Mouse (Mus musculus) right cerebral cortex, postnatal 10 days (tissue): ENCODE measurements around the gene Tm2d3.

ENCODE experiments used
- DNase-seq, 2 experiments: peaks; one replicate each; pipeline ENCODE4 v3.0.0; 2021; ENCODE audit warnings: low spot score in 2 of 2

Gene Tm2d3

GRCm38 (mm10) chr7:65690869-65691268 lies at the start of gene Tm2d3:
Gene Tm2d3, plus strand, starts transcription at chr7:65691169.
- DNase-seq = no peak

DNA sequence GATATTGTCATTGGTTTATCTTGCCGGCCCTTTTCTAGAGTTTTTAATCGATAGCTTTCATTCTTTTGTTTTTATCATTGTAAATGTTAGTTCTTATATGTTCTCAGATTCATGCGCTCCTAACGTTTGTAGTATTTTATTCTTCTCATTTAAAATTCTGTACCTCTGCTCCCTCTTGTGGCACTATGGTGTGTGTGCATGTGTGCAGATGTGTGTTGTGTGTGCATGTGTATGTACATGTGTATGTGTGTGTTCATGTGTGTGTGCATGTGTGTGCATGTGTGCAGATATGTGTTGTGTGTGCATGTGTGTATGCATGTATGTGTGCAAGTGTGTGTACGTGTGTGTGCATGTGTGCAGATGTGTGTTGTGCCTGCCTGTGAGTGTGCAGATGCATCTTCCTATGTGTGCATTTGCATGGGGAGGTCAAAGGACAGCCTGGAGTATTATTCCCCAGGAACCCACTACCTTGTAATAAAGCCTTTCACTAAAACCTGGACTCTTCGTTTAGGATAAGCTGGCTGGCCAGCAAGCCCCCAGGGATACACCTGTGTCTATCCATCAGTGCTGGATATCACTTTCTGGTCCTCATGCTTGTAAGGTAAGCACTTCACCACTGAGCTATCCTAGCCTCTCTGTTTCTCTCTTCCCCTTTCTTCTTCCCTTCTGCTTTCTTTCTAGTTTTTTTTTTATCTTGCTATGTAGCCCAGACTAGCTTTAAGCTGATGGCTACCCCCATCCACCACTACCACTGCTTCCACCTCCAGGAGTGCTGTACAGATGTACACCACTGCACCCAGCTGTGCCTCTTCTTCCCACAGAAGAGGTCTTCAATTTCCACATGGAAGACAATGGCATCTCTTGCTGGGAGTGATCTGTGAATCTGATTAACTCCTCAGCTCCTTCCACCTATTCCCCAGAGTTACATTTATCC lies 48.3 kb upstream of the Tm2d3 start:
- DNase-seq = peak in 1 of 2 experiments; percentile 40

GRCm38 (mm10) chr7:65643861-65644421 lies 47.0 kb upstream of the Tm2d3 start:
- no peak for DNase-seq

- peak; percentile 97 for DNase-seq
Observed at GRCm38 (mm10) chr7:65644643-65645351, 46.2 kb upstream of the Tm2d3 start, which contains the start of gene Tarsl2. Gene Tarsl2, plus strand, starts transcription at chr7:65644898.

- DNase-seq = no peak
Observed at GRCm38 (mm10) chr7:65645996-65646395, 45.0 kb upstream of the Tm2d3 start.

- DNase-seq = no peak
Observed at GRCm38 (mm10) chr7:65650662-65651061, 40.3 kb upstream of the Tm2d3 start.

DNA sequence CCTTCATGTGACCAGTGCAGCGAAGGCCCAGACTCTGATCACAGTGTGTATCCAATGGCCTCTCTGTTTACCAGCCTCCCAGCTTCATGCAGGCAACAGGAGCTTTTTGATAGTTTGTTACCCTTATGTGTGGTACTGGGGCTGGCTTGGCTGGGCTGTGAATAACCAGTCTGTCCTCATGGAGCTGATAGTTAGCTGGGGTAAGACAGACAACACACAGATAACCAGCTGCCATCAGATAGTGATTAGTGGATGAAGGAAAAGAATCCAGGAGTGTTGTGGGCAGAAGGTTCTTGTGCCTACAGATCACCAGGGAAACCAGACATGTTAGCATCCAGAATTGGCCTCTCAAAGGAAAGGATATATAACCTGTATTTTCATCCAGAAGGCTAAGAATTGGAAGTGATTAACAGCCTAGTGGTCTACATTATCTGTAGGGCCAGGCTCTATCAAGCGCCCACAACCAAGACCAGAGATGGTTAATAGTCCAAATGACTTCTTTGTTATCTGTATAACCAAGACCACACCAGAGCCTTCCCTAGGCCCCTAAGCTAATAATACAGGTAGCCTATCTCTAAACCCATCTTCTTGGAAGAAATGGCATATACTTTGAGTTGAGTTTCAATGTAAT lies 33.4 kb upstream of the Tm2d3 start:
- DNase-seq = no peak

DNA sequence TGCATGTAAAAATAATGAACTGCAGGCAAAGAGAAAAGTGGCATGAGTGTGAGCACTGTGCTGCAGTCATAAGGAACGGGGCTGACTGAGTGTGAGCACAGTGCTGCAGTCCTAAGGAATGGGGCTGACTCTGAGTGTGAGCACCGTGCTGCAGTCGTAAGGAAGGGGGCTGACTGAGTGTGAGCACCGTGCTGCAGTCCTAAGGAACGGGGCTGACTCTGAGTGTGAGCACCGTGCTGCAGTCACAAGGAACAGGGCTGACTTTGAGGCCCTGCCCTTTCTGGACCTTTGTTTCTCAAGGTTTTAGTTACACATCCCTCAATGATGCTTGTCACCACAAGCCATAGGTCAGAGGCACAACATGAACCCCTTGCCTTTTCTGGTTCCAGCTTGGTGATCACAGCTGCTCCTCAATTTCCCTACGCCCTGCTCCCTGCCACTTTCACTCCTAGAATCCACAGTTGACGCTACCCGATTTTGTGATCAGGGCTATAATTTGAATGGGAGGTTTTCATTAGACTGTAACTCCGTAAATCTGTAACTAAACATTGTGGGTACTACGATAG lies 27.7 kb upstream of the Tm2d3 start:
- DNase-seq = no peak

DNA sequence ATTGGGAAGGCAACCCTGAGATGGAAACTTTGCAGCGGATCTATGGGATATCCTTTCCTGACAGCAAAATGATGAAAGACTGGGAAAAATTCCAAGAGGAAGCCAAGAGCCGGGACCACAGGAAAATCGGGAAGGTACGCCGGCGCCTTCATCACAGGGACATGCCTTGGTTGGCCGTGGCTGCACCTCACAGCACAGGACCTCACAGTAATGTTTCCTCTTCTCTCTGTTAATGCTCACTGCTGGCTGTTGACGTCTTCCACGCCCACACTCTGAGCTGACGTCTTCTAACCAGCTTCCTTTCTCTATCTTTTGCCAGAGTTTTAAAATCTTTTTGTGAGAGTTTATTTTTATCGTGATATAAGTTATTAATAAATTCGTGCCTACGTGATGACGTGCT lies 27.1 kb upstream of the Tm2d3 start:
- DNase-seq = no peak

DNA sequence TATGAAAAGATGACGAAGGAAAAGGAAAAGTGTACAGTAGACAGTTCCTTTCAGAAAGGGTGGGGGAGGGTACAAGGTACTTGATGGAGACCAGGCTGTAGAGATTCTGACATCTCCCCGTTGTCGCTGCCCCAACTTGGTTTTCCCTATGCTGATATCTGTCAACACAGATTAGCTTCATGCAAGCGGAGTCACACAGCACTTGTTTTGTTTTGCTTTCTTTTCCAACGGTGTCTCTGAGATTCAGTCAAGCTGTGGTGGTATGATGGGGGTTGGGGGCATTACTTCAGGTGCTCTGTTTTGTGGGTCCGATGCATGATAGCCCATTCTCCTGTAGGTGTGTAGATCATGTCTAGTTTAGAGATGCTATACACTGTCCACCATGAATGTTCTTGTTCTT lies 23.5 kb upstream of the Tm2d3 start:
- DNase-seq = no peak

DNA sequence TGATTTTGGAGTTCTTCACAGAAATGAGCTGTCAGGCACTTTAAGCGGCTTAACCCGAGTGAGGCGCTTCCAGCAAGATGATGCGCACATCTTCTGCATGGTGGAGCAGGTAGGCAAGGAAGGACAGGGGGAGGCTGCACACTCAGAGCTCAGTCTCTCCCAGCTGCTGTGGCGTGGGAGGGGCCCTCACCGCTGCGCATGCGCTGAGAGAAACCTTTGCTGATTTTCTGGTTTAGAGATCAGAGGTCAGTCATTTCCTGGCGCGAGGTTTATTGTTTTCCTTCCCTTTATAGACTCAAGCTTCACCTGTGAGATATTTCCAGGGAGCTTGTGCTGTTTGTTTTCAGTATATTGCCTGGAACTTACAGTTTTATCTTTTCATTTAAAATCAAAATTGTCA lies 12.9 kb upstream of the Tm2d3 start:
- DNase-seq = peak in 1 of 2 experiments; percentile 19

- DNase-seq = peak in 1 of 2 experiments; percentile 15
Observed at GRCm38 (mm10) chr7:65678900-65679595, 11.9 kb upstream of the Tm2d3 start.

DNA sequence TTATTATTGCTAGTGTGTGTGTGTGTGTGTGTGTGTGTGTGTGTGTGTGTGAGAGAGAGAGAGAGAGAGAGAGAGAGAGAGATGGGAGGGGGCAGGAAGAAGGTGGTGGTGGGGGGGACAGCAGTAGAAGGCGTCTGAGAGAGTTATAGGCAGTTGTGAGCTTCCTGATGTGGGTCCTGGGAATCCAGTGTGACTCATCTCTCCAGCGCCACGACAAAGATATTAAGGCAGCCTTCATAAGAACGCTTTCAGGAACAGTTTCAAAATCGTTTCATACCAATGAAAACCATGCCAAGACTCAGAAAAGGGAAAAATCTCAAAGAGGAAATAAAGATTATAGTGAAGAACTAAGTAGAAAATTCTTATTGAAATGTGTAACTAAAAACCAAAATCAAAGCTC lies 9.8 kb upstream of the Tm2d3 start:
- DNase-seq = no peak

DNA sequence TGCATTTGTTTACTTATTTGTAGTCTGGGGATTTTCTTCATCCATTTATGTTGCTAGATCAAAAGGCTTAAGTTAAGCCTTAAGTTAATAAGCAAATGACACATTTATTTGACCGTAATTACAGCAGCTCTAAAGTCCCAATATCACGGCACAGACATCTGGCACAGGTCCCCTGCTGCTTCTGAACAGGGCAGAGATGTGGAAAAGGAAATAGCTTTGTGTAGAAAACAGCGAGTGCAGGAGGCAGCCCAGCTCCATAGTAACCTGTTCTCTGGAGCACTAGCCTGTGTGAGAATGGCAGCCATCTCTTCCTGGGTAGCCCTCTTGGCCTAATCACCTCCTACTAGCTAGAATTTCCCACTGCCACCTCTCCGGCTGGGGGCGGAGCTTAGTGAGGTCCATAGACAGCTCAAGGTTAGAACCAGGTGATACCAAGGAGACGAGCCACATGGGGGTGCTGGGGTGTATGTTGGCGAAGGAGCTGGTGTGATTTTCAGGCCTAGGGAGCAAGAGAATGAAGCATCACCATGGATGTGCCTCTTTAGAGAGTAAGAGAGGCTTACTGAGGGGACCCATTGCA lies 6.6 kb upstream of the Tm2d3 start:
- DNase-seq = no peak

DNA sequence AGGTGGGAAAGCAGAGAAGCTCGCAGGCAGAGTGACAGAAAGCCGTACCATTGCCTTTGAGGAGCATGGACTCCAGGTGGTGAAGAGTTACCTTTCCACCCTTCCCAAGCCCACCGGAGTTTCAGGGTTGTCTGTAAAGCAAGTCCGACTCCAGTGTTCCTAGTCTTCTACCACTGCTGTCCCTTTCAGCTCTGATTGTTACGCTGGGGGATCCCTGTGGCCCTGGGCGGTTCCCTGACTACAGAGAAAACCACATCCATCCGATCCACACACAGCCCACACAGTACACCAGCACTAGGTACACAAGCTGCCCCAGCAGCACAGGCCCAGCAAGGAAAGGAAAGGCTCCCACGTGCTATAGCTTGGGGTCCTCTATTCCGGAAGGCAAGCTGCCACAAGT lies 4.3 kb upstream of the Tm2d3 start:
- no peak for DNase-seq

DNA sequence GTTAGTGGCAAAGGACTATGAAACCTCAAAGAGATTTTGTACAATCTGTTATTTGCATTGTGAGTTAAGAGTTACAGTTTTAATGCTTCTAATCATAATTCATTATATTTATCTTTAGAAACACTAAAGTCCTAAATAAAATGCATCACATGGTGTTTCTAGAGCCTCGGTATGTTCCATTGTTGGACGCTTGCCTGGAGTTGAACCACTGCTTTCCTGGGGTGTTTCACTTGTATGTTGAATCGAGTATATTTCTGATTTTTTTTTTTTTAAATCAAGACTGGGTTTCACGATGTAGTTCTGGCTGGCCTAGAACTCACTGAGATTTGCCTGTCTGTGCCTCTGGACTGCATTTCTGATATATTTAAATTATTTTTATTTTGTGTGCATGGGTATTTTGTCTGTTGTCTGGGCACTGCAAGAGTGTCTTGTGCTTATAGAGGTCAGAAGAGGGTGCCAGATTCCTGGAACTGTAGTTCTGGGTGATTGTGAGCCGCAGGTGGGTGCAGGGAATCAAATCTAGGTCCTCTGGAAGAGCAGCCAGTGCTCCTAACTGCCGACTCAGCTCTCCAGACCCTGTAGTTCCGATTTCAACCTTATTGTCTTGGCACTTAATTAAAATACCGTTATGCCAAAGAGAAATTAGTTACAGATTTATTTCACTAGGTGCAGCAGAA lies 1.1 kb downstream of the Tm2d3 start:
- DNase-seq = peak; percentile 53 to 66

DNA sequence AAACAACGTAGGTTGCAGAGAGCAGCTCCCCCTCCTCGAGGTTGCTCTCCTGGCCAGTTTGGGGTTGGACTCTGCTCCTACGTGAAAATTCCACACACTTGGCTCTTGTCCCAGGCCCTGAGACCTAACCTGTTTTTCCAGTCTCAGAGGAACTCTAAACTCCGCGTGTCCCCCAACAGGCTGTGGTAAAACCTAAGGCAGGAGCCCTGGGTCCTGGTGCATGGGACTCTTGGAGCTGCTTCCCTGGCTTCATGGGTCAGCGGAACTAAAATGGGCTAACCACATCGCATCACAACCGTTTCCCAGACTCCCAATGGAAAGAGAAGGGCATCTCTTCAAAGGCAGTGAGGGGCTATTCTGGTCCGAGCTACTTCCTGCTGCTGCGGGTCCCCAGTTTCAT lies 1.9 kb downstream of the Tm2d3 start:
- peak in 1 of 2 experiments; percentile 41 for DNase-seq

DNA sequence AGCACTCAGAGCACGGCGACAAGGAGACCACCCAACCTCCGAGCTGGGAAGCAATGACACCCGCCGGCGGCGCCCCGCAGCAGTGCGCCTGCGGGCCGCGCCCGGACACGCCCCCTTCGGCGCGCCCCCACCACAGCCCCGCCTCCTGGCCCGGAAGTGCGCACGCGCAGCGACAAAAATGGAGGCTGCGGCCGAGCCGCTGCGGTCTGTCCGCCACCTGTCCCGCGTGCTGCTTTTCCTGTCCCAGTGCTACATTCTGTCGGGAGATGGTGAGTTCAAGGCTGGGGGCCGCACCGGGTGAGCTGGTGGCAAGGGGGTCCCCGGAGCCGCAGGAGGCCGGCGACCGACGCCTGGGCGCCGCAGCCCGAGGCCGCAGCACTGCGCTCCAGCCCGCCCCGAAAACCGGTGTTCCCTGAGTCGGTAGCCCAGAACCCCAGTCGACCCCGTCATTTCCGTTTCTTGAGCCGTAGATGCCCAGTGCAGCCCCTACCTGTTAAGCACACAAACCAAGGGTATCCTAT lies 2.4 kb downstream of the Tm2d3 start:
- peak; percentile 92 to 93 for DNase-seq

GRCm38 (mm10) chr7:65696450-65696849 lies 5.5 kb downstream of the Tm2d3 start:
- no peak for DNase-seq

DNA sequence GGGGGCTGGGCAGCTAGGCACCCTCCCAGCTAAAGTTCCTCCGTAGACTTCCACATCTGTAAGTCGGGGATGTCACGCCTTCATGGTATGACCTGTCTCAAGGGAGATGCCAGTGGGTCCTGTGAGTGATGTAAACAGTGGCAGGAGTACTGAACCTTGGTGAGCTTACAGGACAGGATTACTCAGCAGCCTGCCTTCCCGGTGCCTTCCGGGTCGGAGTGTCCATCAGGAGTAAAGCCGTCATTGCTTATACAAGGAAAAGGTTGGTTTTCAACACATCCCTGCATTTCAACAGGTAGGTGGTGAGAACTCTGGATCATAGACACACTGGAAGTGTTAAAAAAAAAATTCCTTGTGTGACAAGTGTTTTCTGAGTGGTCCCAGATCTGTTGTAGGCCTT lies 11.1 kb downstream of the Tm2d3 start:
- DNase-seq = no peak
